Mouse (Mus musculus): ENCODE results near the gene Dnm3.

- TF ChIP-seq CTCF (IDR thresholded peaks at IDR 0.05), result no peak
- TF ChIP-seq EP300 (IDR thresholded peaks at IDR 0.05; ENCODE audit: insufficient read depth, low read depth, low read length), result no peak
These were observed 297.4 kb downstream of the Dnm3 start for GRCm38 (mm10) chr1:162180451-162180850.

Data from heart, adult 2 months (tissue).